Mouse (Mus musculus) erythroid progenitor cell, adult 5-6 weeks (primary cell): ENCODE data around the gene Nup160. TPM values are rescaled to one million over a fixed set of nuclear protein-coding genes. Genes with fewer than 3 reads are reported as not detected.

ENCODE experiments used
- ATAC-seq: replicated peaks from 2 replicates; pipeline ENCODE4 v1.8.0; 2016; ENCODE audit warnings: moderate number of reproducible peaks, mild to moderate bottlenecking, moderate TSS enrichment, inconsistent platforms; ENCODE audit not compliant: poor library complexity, low FRiP score, severe bottlenecking
- total RNA-seq, 2 experiments: library from RNA; stranded (forward) in 1 of 2; stranded (reverse) in 1 of 2; fragments of 150-400 nt in 1 of 2; fragments of 186-747, 209-891 nt in 1 of 2; gene quantifications; 2 replicates each; pipeline versions ENCODE4 v1.2.3 to v1.2.4; 2015 to 2017; ENCODE audit warnings: low replicate concordance in 2 of 2

Gene Nup160
- total RNA-seq, 2 experiments from 2014 or later: 101 to 115 TPM

DNA sequence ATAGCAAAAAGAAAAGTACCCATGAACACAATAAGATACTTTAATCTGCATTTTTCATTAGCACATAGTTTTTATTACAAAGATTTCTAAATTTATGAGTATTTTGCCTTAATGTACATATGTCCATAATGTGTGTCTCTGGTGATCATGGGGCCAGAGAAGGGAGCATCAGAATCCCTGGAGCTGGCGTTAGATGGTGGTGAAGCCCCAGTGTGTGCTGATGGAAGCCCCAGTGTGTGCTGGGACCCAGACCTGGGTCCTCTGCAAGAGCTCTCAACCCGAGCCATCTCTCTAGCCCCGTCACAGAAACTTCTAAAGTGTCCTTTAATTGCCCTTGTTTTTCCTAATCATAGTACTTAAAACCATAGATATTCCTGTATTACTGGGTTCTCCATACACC, 62.3 kb downstream of the Nup160 start:
- ATAC-seq: no peak

- ATAC-seq: no peak
Measured at GRCm38 (mm10) chr2:90739921-90740320, 62.9 kb downstream of the Nup160 start.

- no peak for ATAC-seq
Measured at GRCm38 (mm10) chr2:90744285-90745052, 67.5 kb downstream of the Nup160 start.

DNA sequence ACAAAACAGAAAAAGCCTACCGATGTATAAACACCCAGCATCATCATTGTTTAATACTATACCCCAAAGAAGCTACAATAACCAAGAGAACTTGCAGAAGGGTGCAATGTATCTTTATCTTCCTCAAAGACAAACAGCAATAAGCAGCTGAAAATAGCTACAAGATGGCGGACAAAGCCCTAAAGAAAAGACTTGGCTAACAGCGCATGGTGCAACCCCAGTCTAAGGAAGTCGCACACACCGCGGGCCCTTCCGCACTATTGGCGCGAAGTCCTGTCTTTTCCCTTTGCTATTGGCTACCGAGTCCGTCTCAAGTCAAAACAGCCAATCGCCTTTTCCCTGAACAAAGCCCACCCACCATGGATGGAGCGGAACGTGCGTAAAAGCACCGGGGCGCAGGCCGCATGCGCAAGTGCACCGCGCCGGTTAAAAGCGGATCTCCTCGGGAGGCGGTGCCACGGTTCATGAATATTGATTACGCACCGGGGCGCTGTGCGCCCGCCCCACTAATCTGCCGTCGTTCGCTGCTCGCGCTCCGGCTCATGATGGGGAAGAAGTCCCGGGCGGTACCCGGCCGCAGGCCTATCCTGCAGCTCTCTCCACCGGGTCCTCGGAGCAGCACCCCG, 68.2 kb downstream of the Nup160 start, which contains the start of gene Fnbp4:
Gene Fnbp4, plus strand, starts transcription at position 318 of the 626 bp plus-strand sequence.
- ATAC-seq: peak; percentile 98

DNA sequence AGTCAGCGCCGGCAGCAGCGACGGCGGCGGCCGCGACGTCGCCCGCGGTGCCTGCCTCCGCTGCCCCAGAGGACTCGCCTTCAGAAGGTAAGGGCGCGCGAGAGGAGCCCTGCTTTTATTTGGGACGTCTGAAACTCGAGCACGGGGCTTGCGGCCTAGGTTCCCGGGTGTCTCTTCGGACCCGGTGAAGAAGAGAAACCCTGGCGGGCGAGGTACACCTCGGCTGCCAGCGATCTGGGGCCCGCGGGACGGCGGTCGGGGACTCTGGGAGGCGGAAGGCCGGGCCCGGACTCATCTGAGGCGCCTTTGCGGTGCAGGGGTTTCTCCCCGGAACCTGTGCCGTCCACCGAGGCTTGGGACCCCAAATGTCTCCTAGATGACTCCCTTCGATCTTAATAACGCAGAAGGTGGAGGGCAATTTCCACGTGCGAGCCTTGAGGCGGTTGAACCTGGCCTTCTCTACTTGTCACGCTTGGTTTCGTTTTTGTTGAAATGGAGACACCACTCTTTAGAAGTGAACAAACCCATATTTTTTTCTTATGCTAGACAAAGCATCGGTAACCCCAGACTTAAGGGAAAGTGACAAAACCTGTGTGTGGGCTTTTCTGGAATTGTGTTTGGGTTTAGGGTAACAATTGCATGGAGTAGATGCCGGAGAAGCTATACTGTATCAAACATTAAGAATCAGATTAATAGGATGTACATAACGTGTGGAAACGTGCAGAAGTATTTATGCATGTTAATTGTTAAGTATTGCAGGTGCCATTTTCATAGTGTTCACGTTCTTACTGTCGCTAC, 68.9 kb downstream of the Nup160 start:
- peak; percentile 30; the same call in 1 of the 2 replicates for ATAC-seq

GRCm38 (mm10) chr2:90746538-90746865, 69.5 kb downstream of the Nup160 start:
- ATAC-seq: no peak

DNA sequence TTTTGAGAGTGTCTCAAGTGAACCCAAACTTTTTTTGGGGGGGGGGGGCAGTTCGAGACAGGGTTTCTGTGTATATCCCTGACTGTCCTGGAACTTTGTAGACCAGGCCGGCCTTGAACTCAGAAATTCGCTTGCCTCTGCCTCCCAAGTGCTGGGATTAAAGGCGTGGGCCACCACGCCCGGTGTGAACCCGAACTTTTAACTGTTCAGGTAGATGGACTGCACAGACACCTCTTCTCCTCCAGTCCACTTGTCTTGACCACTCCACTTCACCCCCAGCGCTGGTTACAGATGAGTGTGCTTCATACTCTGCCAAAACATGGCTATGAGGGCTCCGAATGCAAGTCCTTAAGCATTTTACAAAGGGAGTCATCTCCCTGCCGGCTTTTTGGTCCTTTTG, 70.1 kb downstream of the Nup160 start:
- ATAC-seq: no peak

GRCm38 (mm10) chr2:90749676-90750459, 72.9 kb downstream of the Nup160 start:
- no peak for ATAC-seq

DNA sequence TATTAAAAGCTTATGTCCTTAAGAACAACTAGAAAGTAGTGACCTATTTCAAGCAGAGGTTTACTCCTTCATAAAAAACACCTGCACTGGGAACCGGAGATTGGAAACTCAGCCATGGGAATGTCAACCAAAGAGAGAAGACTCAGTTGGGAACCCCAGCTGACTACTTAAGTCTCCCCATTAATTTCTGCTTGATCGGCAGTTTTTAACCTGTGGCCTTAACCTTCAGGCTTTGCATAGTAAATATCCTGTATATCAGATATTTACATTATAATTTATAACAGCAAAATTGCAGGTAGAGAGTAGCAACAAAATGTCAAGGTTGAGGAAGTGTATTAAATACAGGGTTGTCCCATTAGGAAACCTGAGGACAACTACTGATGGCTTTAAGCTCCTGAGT, 76.5 kb downstream of the Nup160 start:
- ATAC-seq: no peak

GRCm38 (mm10) chr2:90754188-90754587, 77.2 kb downstream of the Nup160 start:
- no peak for ATAC-seq

GRCm38 (mm10) chr2:90765123-90765522, 88.1 kb downstream of the Nup160 start:
- no peak for ATAC-seq

DNA sequence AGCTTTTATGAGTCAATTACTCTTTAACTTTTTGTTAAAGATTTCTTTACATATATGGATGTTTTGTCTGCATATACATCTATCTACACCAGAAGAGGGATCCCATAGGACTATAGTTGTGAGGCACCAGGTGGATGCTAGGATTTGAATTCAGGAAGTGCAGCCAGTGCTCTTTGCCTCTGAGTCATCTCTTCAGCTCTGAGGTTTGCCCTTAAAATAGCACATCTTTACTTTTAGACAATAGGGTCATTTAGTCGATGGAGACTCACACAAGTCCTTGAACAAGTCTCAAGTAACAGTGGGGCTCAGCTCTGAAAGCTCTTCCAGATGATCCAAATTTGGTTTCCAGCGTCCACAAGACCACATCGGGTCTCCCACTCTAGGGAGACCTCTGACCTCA, 104.3 kb downstream of the Nup160 start:
- ATAC-seq: no peak

- ATAC-seq: no peak
Measured at GRCm38 (mm10) chr2:90781938-90782337, 104.9 kb downstream of the Nup160 start.

DNA sequence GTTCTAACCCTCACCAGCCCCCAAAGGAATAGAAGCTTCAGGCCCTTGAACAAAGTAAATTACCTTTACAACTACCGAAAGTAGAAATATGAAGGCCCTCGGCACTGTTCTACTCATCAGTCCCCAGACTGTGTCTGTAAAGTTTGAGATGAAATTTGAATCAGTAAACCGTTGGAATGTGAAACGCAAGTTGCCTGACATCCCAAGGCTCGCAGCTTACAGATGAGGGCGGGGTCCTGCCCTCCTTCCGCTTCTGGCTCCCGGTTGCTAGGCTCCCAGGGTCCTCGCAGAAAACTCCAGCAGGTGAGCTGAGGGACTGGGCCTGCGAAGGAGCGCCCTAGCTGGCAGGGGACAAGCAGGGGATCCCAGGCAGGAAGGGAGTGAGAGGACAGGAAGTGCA, 105.4 kb downstream of the Nup160 start, which contains the start of gene Agbl2:
Gene Agbl2, plus strand, starts transcription at position 270 of the 400 bp plus-strand sequence.
- ATAC-seq: no peak

GRCm38 (mm10) chr2:90782901-90783486, 106.0 kb downstream of the Nup160 start:
- no peak for ATAC-seq

Other genes starting within 250 kb of the Nup160 start
- 22.0 and 26.4 TPM in 2 replicates for gene Ptprj, start 96.6 kb upstream of the Nup160 start, total RNA-seq (2015; ENCODE audit: low replicate concordance)
- 14.8 and 19.1 TPM in 2 replicates for gene Ptprj, start 96.6 kb upstream of the Nup160 start, total RNA-seq (2017; ENCODE audit: low replicate concordance)
- gene Fnbp4, start 68.2 kb downstream of the Nup160 start, total RNA-seq (2015; ENCODE audit: low replicate concordance): 134 and 182 TPM in 2 replicates
- 329 and 333 TPM in 2 replicates for gene Fnbp4, start 68.2 kb downstream of the Nup160 start, total RNA-seq (2017; ENCODE audit: low replicate concordance)
- not detected in 2 replicates for gene Agbl2, start 105.5 kb downstream of the Nup160 start, total RNA-seq (2015; ENCODE audit: low replicate concordance)
- gene Agbl2, start 105.5 kb downstream of the Nup160 start, total RNA-seq (2017; ENCODE audit: low replicate concordance): not detected in 2 replicates
- 55.3 and 63.1 TPM in 2 replicates for gene Mtch2, start 169.9 kb downstream of the Nup160 start, total RNA-seq (2015; ENCODE audit: low replicate concordance)
- gene Mtch2, start 169.9 kb downstream of the Nup160 start, total RNA-seq (2017; ENCODE audit: low replicate concordance): 50.0 and 56.9 TPM in 2 replicates
- gene C1qtnf4, start 208.6 kb downstream of the Nup160 start, total RNA-seq (2015; ENCODE audit: low replicate concordance): not detected in 2 replicates
- not detected in 2 replicates for gene C1qtnf4, start 208.6 kb downstream of the Nup160 start, total RNA-seq (2017; ENCODE audit: low replicate concordance)
- 9.0 and 11.3 TPM in 2 replicates for gene Kbtbd4, start 227.5 kb downstream of the Nup160 start, total RNA-seq (2015; ENCODE audit: low replicate concordance)
- gene Kbtbd4, start 227.5 kb downstream of the Nup160 start, total RNA-seq (2017; ENCODE audit: low replicate concordance): 6.2 and 8.1 TPM in 2 replicates
- gene Ndufs3, start 227.6 kb downstream of the Nup160 start, total RNA-seq (2015; ENCODE audit: low replicate concordance): 54.1 and 60.9 TPM in 2 replicates
- gene Ndufs3, start 227.6 kb downstream of the Nup160 start, total RNA-seq (2017; ENCODE audit: low replicate concordance): 19.4 and 20.4 TPM in 2 replicates